Mouse (Mus musculus) mouse embryonic stem cell (cell line): ENCODE data around the gene Gm3625.

ENCODE experiments used
- in situ Hi-C, 2 experiments: fragments of 300-500 bp; cut with MboI; formaldehyde crosslinking; loops; 1 replicate in 1 of 2; 3 replicates in 1 of 2; pipeline ENCODE4 v1.14.3; 2019 to 2020; ENCODE audit warnings: low sequenced_read_pairs in 2 of 2, low pct_unique_long_range_greater_than_20kb in 1 of 2, mixed read lengths in 1 of 2; ENCODE audit not compliant: unreplicated experiment in 1 of 2

The Gm3625 gene

DNA sequence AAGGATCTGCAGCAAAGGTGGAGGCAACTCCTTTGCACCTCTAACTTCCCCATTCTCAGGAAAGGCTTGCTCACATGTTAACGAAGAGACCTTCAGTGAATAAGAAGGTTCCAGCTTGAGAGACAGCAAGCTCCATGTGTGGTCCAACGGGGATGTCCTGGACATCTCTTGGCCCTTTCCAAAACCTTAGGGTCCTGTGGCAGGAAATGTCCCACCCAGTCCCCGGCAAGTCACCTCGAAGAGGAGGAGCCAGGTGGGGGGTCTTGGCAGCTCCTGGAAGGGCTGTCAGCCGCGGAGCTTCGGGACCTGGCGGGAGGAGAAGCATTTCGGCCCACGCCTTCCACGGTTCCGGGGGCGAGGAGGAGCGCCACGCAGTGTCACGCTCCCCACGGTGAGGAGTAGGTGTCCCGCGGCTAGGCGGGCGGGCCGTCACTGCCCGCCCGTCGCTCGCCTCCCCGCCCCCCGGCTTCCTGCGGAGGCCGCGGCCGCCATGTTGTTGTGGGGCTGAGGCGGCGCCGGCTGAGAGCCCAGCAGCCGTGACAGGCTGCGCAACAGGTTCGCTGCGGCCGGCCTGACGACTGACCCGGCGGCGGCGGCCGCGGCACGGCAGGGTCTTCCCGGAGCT is at the start of gene Gm3625, which contains the start of gene Itsn2:
Gm3625 (minus strand) TSS at position 387 of the 625 bp plus-strand sequence.
Itsn2 (plus strand) TSS at position 98 of the 625 bp plus-strand sequence.
- in situ Hi-C loops: no loop called here

DNA sequence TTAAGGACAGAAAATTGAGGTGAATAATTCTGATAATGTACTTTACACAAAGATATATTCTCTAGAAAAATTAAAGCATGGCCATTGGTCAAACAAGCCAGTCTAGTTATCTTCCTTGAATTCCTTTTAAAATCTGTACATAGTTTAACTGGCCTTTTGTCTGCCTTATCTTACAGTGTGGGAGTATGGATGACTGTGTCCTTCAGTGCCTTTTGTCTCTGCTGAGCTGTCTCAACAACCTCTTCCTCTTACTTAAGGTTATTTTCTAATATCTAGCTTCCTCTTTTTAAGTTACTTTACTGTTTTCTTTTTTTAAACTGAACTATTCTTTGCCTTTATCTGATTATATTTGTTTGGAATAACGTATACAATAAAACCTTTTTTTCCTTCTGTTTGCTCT is 48.0 kb upstream of the Gm3625 start:
- in situ Hi-C loops: no loop called here

DNA sequence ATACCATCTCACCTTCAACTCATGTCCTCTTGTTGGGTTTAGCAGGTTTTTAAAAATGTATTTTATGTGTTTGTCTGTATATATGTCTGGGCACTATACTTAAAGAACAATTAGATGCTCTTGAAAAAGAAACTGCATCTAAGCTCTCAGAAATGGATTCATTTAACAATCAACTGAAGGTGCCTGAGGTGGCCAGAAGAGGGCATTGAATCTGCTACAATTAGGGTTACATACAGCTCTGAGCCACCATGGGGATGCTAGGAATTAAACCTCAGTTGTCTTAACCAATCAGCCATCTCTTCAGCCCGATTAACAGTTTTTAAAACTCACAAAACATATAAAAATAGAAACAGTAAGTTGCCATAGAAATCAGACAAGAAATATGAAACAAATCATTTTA is 45.7 kb upstream of the Gm3625 start:
- in situ Hi-C loops: no loop called here

DNA sequence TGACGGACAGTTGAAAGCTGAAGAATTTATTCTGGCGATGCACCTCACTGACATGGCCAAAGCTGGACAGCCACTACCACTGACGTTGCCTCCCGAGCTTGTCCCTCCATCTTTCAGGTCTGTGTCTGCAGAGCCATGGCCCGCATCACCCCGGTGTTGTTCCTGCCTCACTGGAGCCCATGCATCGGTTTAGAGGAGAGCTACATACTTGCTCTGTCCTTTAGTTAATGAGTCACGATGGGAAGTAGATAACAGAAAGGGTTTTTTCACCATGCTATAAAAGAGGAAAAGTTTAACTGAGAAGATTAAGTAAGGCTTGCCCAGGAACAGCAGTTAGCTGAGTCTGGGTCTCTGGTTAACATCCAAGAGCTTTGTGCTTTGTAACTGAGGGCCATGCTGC is 40.2 kb upstream of the Gm3625 start:
- in situ Hi-C loops: no loop called here

DNA sequence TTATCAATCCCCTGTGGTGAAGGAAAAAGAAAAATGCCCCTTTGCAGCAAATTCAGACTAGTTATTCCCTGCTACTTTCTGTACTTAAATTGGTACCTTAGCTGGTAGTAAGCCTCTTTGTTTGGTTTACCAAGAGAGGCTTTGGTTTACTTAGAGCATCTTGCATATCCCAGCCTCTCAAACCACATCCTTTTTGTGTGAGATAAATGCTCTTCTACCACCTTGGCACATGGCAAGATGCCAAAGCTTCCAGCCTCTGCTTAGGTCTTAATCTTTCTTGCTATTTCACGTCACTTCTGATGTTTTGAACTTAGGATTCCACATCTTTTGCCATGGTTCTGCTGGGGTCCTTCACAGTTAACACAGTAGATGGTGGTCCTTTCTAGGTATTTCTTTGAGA is 31.5 kb upstream of the Gm3625 start:
- in situ Hi-C loops: no loop called here

DNA sequence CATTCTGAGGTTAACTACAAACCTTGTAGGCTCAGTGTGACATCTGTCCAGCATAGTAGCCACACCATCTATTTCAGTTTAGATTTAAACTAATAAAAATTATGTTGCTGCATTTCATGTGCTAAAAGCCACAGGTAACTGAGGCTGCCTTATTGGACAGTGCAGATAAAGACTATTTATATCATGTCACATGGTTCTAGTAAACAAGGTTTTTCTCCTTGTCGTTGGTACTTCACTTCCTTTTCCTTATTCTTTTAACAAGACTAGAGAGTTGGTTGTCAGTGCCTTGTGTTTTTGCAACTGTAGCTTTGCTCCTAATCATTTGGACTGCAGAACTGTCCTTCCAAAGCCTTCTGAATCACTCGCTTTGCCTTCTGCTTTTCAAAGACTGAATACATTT is 22.0 kb upstream of the Gm3625 start:
- in situ Hi-C loops: no loop called here

DNA sequence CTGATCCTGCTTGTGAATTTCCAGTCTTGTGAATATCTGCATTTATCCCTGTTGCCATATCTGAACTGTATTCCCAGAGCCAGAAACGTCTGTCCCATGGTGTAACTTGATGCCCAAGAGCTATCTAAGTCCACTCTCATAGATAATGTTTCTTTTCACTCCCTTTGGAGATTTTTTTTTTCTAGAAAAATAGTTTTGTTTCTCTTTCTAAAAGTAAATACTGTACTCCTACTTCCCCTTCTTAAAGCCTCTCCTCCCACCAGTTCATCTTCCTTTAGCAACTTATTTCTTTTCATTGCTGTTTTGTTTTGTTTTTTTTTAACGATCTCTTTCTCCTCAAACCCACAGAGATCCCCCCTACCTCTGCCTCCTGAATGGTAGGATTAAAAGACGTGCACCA is 13.9 kb upstream of the Gm3625 start:
- in situ Hi-C loops: no loop called here

DNA sequence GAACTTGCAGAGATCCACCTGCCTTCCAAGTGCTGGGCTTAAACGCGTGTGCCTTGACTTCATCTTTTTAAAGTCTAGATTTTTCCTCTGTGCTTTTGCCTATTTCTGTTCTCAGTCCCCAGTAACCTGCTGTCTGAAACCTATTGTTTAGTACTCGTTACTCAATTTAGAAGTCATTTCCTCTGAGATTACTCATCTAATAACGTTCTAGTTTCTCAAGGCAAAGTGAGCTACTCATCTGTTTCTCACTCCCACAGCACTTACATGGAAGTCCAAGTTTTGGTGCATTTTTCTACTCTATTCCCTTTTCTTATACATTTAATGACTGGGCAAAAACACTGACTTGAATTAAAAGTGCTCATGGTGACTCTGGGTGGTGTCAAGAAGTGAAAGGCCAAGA is 7.0 kb upstream of the Gm3625 start:
- in situ Hi-C loops: no loop called here

DNA sequence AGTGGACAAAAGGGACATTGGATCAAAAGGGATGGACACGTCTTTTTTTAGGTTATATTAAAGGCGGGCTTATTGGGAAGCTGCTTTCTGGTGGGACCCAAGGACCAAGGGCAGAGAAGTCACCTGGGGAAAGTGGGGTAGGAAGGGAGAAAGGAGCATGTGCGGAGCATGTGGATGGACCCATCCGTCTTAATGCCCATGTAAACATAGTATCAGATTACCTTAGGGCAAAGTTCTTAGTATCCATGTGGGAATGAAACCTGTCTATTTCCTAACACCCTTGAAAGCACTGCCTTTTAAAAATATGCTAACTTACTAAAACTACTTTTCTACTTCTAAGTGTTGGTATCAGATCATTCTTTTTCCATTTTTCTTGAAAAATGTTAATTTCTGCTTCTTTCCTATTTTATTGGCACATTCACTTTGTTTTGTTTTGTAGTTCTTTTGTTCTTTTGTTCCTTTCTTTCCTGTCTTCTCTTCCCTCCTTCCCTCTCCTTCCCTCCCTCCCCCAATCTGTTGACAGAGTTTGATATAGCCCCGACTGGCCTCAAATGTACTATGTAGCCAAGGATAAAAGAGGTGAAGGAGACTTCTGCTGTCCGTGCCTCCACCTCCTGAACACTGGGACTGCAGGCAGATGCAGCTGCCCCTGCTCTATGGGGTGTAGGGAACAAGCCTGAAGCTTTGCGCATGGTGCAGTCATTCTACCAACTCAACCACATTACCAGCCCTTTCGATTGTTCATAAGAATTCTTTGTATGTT is 6.1 kb upstream of the Gm3625 start:
- in situ Hi-C loops: no loop called here

DNA sequence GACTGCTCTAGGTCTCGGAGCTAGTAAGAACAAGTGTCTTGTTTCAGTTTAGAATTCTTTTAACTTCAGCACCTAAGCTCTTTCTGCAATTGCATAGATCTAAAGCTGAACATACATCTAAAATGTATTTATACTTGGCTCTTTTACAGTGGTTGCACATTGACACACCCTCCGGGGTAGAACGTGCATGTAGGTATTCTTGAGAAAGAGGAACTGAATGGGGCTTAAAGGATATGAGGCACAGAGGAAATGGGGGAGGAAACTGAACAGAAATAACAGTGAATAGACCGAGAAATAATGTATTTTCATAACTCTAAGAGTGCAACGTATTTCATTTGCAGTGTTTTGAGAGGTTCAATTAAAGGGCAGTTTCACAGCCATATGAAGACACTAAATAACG is 2.3 kb upstream of the Gm3625 start:
- in situ Hi-C loops: no loop called here

DNA sequence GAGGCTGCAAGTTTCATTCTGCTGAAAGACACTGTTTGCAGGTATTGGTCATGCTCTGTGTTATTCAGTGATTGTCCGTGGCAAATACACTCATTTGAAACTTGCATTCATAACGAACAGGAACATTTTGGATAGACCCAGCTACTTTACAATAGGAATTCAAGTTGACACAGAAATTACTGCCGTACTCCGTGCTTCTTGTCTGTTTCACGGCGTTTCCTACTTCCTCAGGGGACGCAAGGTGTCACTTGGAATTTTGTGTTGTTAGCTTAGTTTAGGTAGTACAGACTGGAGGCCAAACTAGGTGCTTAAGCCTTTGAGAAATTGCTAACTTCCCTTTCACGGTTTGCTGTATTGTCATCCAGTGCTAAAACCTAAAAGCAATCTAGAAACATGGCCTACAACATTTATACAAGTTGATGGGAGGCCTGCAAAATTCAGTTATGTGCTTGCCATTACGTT is 1.2 kb upstream of the Gm3625 start:
- in situ Hi-C loops: no loop called here

DNA sequence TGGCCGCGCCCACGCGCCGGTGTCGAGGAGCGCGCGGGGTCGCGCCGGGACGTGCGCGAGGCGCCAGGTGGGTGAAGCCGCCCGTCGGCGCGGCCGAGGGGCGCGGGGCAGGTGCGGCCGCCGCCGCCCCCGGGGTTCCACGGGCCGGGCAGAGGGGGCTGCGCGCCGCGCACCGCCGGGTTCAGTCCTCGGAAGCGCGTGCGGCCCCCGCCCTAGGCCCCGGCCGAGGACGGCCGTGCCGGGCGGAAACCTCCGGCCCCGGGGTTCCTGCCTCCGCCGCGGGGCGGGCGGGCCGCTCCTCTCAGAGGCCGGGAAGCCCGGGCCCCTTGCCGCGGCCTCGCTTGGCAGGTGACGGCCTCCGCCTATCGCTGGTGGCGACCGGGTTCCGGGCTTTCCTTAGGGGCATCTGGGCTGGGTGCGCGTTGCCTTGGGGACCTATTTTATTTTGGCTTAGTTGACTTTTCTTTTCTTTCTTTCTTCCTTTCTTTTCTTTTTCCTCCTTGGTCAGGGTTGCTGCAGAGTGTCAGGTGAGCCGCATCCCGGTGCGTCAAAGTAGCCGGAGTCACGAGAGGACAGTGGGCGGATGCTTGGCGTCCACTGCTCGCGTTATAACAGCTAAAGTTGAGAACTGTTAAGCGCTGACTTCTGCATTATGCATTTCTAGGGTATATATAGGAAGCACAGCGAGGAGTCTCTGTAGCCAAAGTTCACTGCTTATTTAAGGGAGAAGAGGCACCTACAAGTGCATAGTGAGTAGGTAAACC is 621 bp upstream of the Gm3625 start:
- in situ Hi-C loops: no loop called here

DNA sequence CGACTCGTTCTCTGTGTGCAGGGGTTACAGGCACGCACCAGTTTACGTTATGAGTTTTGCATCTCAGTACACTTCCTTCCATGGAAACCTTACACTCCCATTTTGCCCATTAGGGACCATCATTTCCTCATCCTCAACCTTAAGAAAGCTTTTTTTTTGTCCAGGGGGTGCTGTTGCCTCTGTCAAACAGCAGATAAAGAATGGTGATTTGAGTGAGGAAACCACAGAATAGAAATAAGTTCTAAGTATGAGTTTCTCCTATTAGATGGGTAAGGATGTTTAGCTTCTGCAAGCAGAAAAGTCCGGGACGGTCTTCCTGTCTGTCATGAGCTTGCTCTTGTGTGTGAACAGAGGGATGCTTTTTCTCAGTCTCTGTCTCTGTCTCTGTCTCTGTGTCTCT is 702 bp downstream of the Gm3625 start:
- in situ Hi-C loops: no loop called here

DNA sequence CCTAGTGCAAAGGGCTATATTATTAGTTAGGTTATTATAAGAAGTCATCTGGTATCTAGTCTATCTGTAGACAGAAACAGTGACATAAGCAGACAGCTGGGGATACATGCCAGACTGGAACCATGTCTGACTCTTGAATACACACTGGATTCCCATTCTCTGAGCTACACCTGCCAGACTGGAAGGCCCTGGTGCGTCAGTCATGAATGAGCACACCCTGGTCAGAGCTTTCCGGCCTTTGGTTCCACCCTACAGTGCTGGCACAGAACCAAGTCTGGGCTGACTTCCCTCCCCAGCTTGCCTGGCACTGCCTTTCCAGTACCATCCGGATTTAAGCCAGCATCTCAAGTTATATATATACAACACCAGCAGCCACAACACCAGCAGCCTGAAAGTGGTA is 4.1 kb downstream of the Gm3625 start:
- in situ Hi-C loops: no loop called here

DNA sequence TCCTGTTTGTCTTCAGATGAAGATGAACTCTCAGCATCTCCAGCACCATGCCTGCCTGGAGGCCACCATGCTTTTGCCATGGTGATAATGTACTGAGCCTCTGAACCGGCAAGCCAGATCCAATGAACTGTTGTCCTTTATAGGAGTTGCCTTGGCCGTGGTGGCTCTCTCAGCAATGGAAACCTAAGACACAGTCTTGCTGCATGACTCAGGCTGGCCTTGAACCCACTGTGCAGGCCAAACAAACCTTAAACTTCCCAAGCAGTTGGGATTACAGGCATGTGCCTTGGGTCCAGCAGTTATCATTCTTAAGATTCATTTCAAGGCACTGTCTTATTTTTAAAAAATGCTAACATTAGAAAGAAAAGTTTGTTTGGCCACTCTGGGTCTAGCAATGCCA is 4.9 kb downstream of the Gm3625 start:
- in situ Hi-C loops: no loop called here

DNA sequence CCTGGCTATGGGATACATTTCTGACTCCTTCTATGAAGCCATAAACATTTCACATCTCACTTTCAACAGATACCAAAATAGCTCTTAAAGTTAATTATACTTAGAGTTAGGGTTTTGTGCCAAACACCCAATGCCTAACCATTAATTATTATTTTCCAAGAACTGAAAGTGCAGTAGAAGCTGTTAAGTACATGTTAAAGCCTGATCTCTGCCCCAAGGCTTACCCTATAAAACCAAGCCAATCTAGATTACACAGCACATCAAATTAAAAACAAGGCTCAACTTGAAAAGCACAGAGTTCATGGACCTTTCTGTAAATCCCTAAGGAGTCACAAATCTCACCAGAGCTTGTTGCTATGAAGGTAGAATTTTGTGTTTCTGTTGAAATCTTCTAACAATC is 10.4 kb downstream of the Gm3625 start:
- in situ Hi-C loops: no loop called here

DNA sequence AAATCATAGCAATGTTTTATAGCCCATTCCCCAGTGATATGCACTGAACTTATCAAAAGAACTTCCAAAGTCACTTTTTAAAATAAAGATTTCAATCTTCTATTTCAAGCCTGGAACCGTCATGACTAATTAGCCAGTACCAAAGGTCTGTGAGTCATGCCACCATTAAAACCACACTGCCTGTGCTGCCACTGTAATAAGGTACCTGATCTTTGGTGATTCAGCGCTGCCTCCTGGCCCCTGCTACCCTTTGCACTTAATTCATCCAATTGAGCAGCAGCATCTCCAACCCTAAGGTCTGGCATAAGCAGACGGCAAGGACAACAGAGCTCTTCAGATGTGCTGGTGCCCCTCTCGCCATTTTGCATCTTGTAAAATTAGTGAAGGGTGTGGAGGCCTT is 18.7 kb downstream of the Gm3625 start:
- in situ Hi-C loops: no loop called here

DNA sequence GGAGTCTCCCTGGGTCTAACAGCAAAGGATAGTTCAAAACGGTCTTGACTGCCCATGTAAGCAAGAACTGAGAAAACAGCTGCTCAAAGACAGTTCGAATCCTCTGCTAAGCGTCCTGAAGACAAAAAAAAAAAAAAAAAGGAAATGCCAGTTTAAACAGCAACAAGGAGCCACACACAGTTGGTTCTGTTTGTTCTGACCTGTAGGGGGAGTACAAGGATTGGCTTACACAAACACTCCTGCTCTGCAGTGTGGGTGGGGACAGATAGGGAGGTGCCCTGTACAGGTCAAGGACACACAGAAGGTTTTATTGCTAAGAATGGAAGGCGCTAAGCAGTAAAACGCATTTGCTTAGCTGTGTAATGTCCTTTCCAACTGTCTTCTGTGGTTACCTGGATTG is 20.9 kb downstream of the Gm3625 start:
- in situ Hi-C loops: no loop called here

DNA sequence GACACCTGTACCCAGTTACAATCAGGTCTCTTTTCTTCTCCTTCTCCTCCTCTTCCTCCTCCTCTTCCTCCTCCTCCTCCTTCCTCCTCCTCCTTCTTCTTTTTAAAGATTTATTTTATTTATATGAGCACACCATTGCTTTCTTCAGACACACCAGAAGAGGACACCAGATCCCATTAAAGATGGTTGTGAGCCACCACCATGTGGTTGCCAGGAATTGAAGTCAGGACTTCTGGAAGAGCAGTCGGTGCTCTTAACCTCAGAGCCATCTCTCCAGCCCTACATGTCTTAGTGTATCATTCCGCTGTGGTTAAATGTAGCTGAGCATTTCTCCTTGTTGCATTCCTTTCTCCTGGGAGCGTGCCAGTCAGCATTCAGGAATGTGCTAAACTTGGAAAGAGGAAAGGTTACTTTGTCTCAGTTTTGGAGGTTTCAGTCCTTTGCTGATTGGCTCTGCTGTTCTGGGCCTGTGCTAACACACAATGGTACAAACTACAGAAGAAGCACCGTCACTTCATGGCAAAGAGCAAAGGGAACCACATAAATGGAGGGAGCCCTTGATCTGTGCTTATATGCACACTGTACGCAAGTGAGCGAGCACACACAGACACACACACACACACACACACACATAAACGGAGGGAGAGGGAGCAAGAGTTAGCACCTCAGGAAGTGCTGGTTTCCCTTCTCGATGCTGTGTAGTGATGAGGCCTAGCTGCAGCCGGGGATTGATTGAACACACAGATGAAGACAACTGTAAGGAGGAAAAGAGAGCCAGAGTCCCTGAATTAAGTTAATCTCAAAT is 34.0 kb downstream of the Gm3625 start:
- in situ Hi-C loops: no loop called here
